7 mouse cellular contexts compared by ENCODE assay signal in genomic region chr11:51650691-51651515, GRCm38 (mm10). TPM values are rescaled to one million over a fixed set of nuclear protein-coding genes. Genes with fewer than 3 reads are reported as not detected.
DNase-seq lines count a peak whose midpoint lies in the region; ATAC-seq and TF ChIP-seq lines count a peak whose summit lies in the region.

Gene N4bp3 (minus strand): TSS chr11:51650842.
Gene D930048N14Rik (plus strand): TSS chr11:51650954.

- H3K4me3 ChIP-seq in MEL (ENCODE audit: control insufficient read depth in 1 of 2, insufficient read depth in 1 of 2, low read depth in 2 of 2, low read length in 2 of 2) = peak within 1 kb of the TSS; percentile 72 to 92
- H3K4me3 ChIP-seq in bone marrow, adult 2 months (replicated peaks; ENCODE audit: control insufficient read depth, low read depth, low read length) = peak within 1 kb of the TSS; percentile 81
- H3K4me3 ChIP-seq in forebrain, embryonic 15.5 days = peak within 1 kb of the TSS; percentile 77
- peak within 1 kb of the TSS; percentile 62 for H3K4me3 ChIP-seq in hindbrain, embryonic 12.5 days
- H3K4me3 ChIP-seq in midbrain, embryonic 16.5 days (ENCODE audit: low read depth, low read length) = peak within 1 kb of the TSS; percentile 77
- H3K4me3 ChIP-seq in thymus, adult 2 months (ENCODE audit: control insufficient read depth, insufficient read depth, low read length) = peak within 1 kb of the TSS; percentile 82

- no peak for TF ChIP-seq CTCF in MEL (IDR thresholded peaks at IDR 0.05 in 2 of 3, conservative IDR thresholded peaks at IDR 0.05 in 1 of 3; ENCODE audit: control insufficient read depth in 1 of 3, insufficient read depth in 1 of 3, low read depth in 2 of 3, low read length in 3 of 3, poor library complexity in 1 of 3, severe bottlenecking in 1 of 3)
- no peak for TF ChIP-seq CTCF in bone marrow, adult 2 months (IDR thresholded peaks at IDR 0.05; ENCODE audit: control insufficient read depth, insufficient read depth, low read length)
- TF ChIP-seq CTCF in thymus, adult 2 months (IDR thresholded peaks at IDR 0.05; ENCODE audit: borderline replicate concordance, control insufficient read depth, extremely low read depth, insufficient read depth, low read length, poor library complexity) = no peak; the same call in 1 of the 2 replicates

- peaks cover 1 to 2% of the 10 kb centered on the region in 2 experiments; a peak in 1 of 4 replicates for H3K4me1 ChIP-seq in MEL (ENCODE audit: control insufficient read depth in 1 of 2, insufficient read depth in 2 of 2, low read length in 2 of 2)
- peaks cover 4% of the 10 kb centered on the region; the same call in 1 of the 2 replicates for H3K4me1 ChIP-seq in bone marrow, adult 2 months (ENCODE audit: control insufficient read depth, insufficient read depth, low read length)
- H3K4me1 ChIP-seq in forebrain, embryonic 15.5 days = peaks cover 24% of the 10 kb centered on the region
- peaks cover 35% of the 10 kb centered on the region for H3K4me1 ChIP-seq in hindbrain, embryonic 12.5 days
- H3K4me1 ChIP-seq in midbrain, embryonic 16.5 days (ENCODE audit: control insufficient read depth, insufficient read depth, low read length) = peaks cover 14% of the 10 kb centered on the region
- H3K4me1 ChIP-seq in thymus, adult 2 months (replicated peaks; ENCODE audit: control insufficient read depth, insufficient read depth, low read length) = peaks cover 42% of the 10 kb centered on the region

- no peak within 1 kb of the TSS for H3K27ac ChIP-seq in MEL (ENCODE audit: control insufficient read depth, low read depth, low read length)
- peak within 1 kb of the TSS; percentile 37; the same call in 1 of the 2 replicates for H3K27ac ChIP-seq in bone marrow, adult 2 months (ENCODE audit: control insufficient read depth, insufficient read depth, low read depth, low read length, poor library complexity)
- no peak within 1 kb of the TSS for H3K27ac ChIP-seq in forebrain, embryonic 15.5 days (replicated peaks)
- H3K27ac ChIP-seq in hindbrain, embryonic 12.5 days = no peak within 1 kb of the TSS; the same call in 1 of the 2 replicates
- no peak within 1 kb of the TSS; the same call in 1 of the 2 replicates for H3K27ac ChIP-seq in midbrain, embryonic 16.5 days (ENCODE audit: low read length)
- H3K27ac ChIP-seq in thymus, adult 2 months (ENCODE audit: control insufficient read depth, insufficient read depth, low read length) = no peak within 1 kb of the TSS

- H3K9ac ChIP-seq in MEL (ENCODE audit: control insufficient read depth, low read depth, low read length, poor library complexity, severe bottlenecking) = peak within 1 kb of the TSS; percentile 82
- peak within 1 kb of the TSS; percentile 67 for H3K9ac ChIP-seq in forebrain, embryonic 15.5 days (replicated peaks)
- peak within 1 kb of the TSS; percentile 71 for H3K9ac ChIP-seq in hindbrain, embryonic 12.5 days
- peak within 1 kb of the TSS; percentile 82 for H3K9ac ChIP-seq in midbrain, embryonic 16.5 days (ENCODE audit: low read depth, low read length)

- peaks cover 3% of the 10 kb centered on the region; the same call in 1 of the 2 replicates for H3K79me2 ChIP-seq in MEL (ENCODE audit: control insufficient read depth, insufficient read depth, low read length, poor library complexity)

- H3K9me3 ChIP-seq in MEL (replicated peaks; ENCODE audit: insufficient read depth, low read length) = no peaks in the 10 kb centered on the region
- no peaks in the 10 kb centered on the region for H3K9me3 ChIP-seq in forebrain, embryonic 15.5 days
- no peaks in the 10 kb centered on the region for H3K9me3 ChIP-seq in hindbrain, embryonic 12.5 days (replicated peaks)
- no peaks in the 10 kb centered on the region for H3K9me3 ChIP-seq in midbrain, embryonic 16.5 days (replicated peaks; ENCODE audit: control insufficient read depth, low read length, poor library complexity, severe bottlenecking)

- TF ChIP-seq POLR2A in MEL (IDR thresholded peaks at IDR 0.05; ENCODE audit: control insufficient read depth in 1 of 2, insufficient read depth in 1 of 2, low read depth in 1 of 2, low read length in 2 of 2, poor library complexity in 1 of 2) = peak in 1 of 2 experiments; percentile 71; a peak in 2 of 4 replicates
- TF ChIP-seq POLR2A in bone marrow, adult 2 months (IDR thresholded peaks at IDR 0.05; ENCODE audit: borderline replicate concordance, control insufficient read depth, low read depth, low read length) = no peak
- TF ChIP-seq POLR2A in thymus, adult 2 months (IDR thresholded peaks at IDR 0.05; ENCODE audit: control insufficient read depth, extremely low read depth, insufficient read depth, low read length, poor library complexity) = no peak

- WGBS in bone marrow, adult 2 months = 1% methylated on average over 70 of the region's 70 CpGs
- WGBS in forebrain, embryonic 15.5 days = 1% methylated on average over 69 of the region's 70 CpGs
- 2% methylated on average over 56 of the region's 70 CpGs for WGBS in hindbrain, embryonic 12.5 days
- 2% methylated on average over 57 of the region's 70 CpGs for WGBS in midbrain, embryonic 16.5 days
- WGBS in thymus, adult 2 months = 1% methylated on average over 70 of the region's 70 CpGs

- no peaks in the 10 kb centered on the region for H3K36me3 ChIP-seq in MEL (ENCODE audit: control insufficient read depth in 1 of 2, insufficient read depth in 2 of 2, low read length in 2 of 2)
- no peaks in the 10 kb centered on the region for H3K36me3 ChIP-seq in forebrain, embryonic 15.5 days
- no peaks in the 10 kb centered on the region for H3K36me3 ChIP-seq in hindbrain, embryonic 12.5 days
- no peaks in the 10 kb centered on the region for H3K36me3 ChIP-seq in midbrain, embryonic 16.5 days (ENCODE audit: control insufficient read depth, insufficient read depth, low read length)
- H3K36me3 ChIP-seq in thymus, adult 2 months (ENCODE audit: control insufficient read depth, insufficient read depth, low read length) = no peaks in the 10 kb centered on the region

- peak; percentile 81 for DNase-seq in MEL (ENCODE audit: low read depth, low spot score)
- peak; percentile 56 for DNase-seq in liver
- peak; percentile 78 for DNase-seq in thymus, adult 2 months

- ATAC-seq in forebrain, embryonic 15.5 days (replicated peaks) = peak; percentile 77
- peak; percentile 62 for ATAC-seq in hindbrain, embryonic 12.5 days (ENCODE audit: low FRiP score)
- peak; percentile 80 for ATAC-seq in midbrain, embryonic 16.5 days

- no peak for TF ChIP-seq EP300 in MEL (IDR thresholded peaks at IDR 0.05; ENCODE audit: low read depth in 1 of 2, low read length in 2 of 2)

- H3K27me3 ChIP-seq in MEL (ENCODE audit: control insufficient read depth in 1 of 2, insufficient read depth in 2 of 2, low read length in 2 of 2) = no peaks in the 10 kb centered on the region
- peaks cover 21% of the 10 kb centered on the region for H3K27me3 ChIP-seq in forebrain, embryonic 15.5 days
- H3K27me3 ChIP-seq in hindbrain, embryonic 12.5 days = peaks cover 30% of the 10 kb centered on the region
- peaks cover 6% of the 10 kb centered on the region; the same call in 1 of the 2 replicates for H3K27me3 ChIP-seq in midbrain, embryonic 16.5 days (ENCODE audit: control insufficient read depth, insufficient read depth, low read depth, low read length)
- no peaks in the 10 kb centered on the region for H3K27me3 ChIP-seq in thymus, adult 2 months (ENCODE audit: control insufficient read depth, insufficient read depth, low read length)

- peak within 1 kb of the TSS; percentile 96 for H3K4me2 ChIP-seq in forebrain, embryonic 15.5 days (replicated peaks)
- peak within 1 kb of the TSS; percentile 95 for H3K4me2 ChIP-seq in hindbrain, embryonic 12.5 days (replicated peaks)
- H3K4me2 ChIP-seq in midbrain, embryonic 16.5 days (ENCODE audit: low read length) = peak within 1 kb of the TSS; percentile 95

- no peak for TF ChIP-seq RAD21 in MEL (IDR thresholded peaks at IDR 0.05; ENCODE audit: low read depth, low read length)

TF ChIP-seq in MEL, 35 proteins besides CTCF, POLR2A, EP300 and RAD21 (continues in another document):
- TF ChIP-seq E2F4 (IDR thresholded peaks at IDR 0.05; ENCODE audit: borderline replicate concordance, low read depth, low read length) (no peak), ZMIZ1 (IDR thresholded peaks at IDR 0.05; ENCODE audit: low read depth, low read length) (no peak), ETS1 (IDR thresholded peaks at IDR 0.05; ENCODE audit: low read depth, low read length) (no peak), CHD2 (IDR thresholded peaks at IDR 0.05; ENCODE audit: low read length) (no peak), BHLHE40 (IDR thresholded peaks at IDR 0.05; ENCODE audit: borderline replicate concordance, low read depth, low read length) (peak; percentile 69; the same call in 1 of the 2 replicates), MYB (IDR thresholded peaks at IDR 0.05; ENCODE audit: low read depth, low read length) (no peak), ZNF384 (IDR thresholded peaks at IDR 0.05; ENCODE audit: low read depth, low read length) (no peak), TBP (IDR thresholded peaks at IDR 0.05; ENCODE audit: low read depth, low read length) (no peak), RCOR1 (IDR thresholded peaks at IDR 0.05; ENCODE audit: low read depth, low read length) (no peak), USF2 (IDR thresholded peaks at IDR 0.05; ENCODE audit: borderline replicate concordance in 1 of 2, insufficient read depth in 1 of 2, low read depth in 1 of 2, low read length in 2 of 2) (no peak)

RNA-seq across cellular contexts. Expression of gene N4bp3, which starts in this region (rescaled TPM):
- 6.9 and 7.1 TPM in 2 replicates for total RNA-seq in MEL (2012; rRNA removed)
- polyA plus RNA-seq in MEL (2012; ENCODE audit: insufficient read depth in 1 of 2, insufficient read length in 2 of 2, low read depth in 1 of 2, low replicate concordance in 2 of 2, missing spikeins in 1 of 2) = 10 to 100 TPM in 1 of 2 experiments, not detected in 1; 11.5 TPM
- 2.7 and 5.7 TPM in 2 replicates for polyA plus RNA-seq in bone marrow, adult 2 months (2011; ENCODE audit: insufficient read depth, insufficient read length, low replicate concordance, missing spikeins)
- polyA plus RNA-seq in forebrain, embryonic 15.5 days (2015; fragmentation: Nextera tagmentation; extraction: Ambion mirVana) = 10.2 and 10.8 TPM in 2 replicates
- polyA plus RNA-seq in hindbrain, embryonic 12.5 days (2016; fragmentation: Nextera tagmentation; extraction: Ambion mirVana) = 12.4 and 14.9 TPM in 2 replicates
- 19.6 and 22.3 TPM in 2 replicates for polyA plus RNA-seq in midbrain, embryonic 16.5 days (2015; fragmentation: Nextera tagmentation; extraction: Ambion mirVana)
- polyA plus RNA-seq in thymus, adult 2 months (2012; rRNA removed) = 22.7 and 25.5 TPM in 2 replicates

RNA-seq across cellular contexts. Expression of gene D930048N14Rik, which starts in this region (rescaled TPM):
- 0.39 and 0.56 TPM in 2 replicates for total RNA-seq in MEL (2012; rRNA removed)
- polyA plus RNA-seq in MEL (2012; ENCODE audit: insufficient read depth in 1 of 2, insufficient read length in 2 of 2, low read depth in 1 of 2, low replicate concordance in 2 of 2, missing spikeins in 1 of 2) = 1 to 10 TPM in 1 of 2 experiments, not detected in 1; 2.1 TPM
- 0.29 and 0.72 TPM in 2 replicates for polyA plus RNA-seq in bone marrow, adult 2 months (2011; ENCODE audit: insufficient read depth, insufficient read length, low replicate concordance, missing spikeins)
- polyA plus RNA-seq in forebrain, embryonic 15.5 days (2015; fragmentation: Nextera tagmentation; extraction: Ambion mirVana) = 0.47 and 0.57 TPM in 2 replicates
- polyA plus RNA-seq in hindbrain, embryonic 12.5 days (2016; fragmentation: Nextera tagmentation; extraction: Ambion mirVana) = 0.87 and 0.98 TPM in 2 replicates
- 1.2 TPM in 2 replicates for polyA plus RNA-seq in midbrain, embryonic 16.5 days (2015; fragmentation: Nextera tagmentation; extraction: Ambion mirVana)
- 15.8 and 16.6 TPM in 2 replicates for polyA plus RNA-seq in thymus, adult 2 months (2012; rRNA removed)
